Mouse (Mus musculus): ENCODE measurements around the gene Il1rl1. TPM values are rescaled to one million over a fixed set of nuclear protein-coding genes. Genes with fewer than 3 reads are reported as not detected.
A peak's percentile ranks its signal among the peaks of the same experiment; 100 is the strongest.

The Il1rl1 gene
- total and polyA plus RNA-seq, 3 experiments = 44.4 to 68.4 TPM; not detected in 1

DNA sequence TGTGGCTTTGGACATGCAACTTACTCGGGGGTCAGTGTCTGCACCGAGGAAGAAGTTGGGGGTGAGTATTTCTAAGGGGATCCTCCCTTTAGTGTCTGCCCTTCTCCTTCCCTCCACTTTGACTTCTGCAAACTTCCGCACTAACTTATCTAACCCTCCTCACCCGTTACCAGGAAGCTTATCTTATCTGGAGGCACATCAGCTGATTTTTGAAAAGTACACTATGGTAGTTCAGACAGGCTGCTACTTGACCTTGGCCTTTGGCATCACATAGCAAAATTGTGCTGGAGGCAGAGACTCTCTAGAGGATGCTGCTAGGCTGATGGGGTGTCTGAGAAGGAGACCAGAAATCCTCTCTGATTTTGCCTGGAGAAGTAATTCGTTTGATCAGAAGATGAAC, 10.9 kb upstream of the Il1rl1 start (continued):
- TF ChIP-seq HCFC1 (IDR thresholded peaks at IDR 0.05; ENCODE audit: low read depth, low read length) (no peak), KAT2A (conservative IDR thresholded peaks at IDR 0.05; ENCODE audit: low read depth, low read length) (no peak), ELF1 (IDR thresholded peaks at IDR 0.05; ENCODE audit: low read depth, low read length) (peak; percentile 67; the same call in 1 of the 2 replicates), CTCF (IDR thresholded peaks at IDR 0.05 in 2 of 3, conservative IDR thresholded peaks at IDR 0.05 in 1 of 3; ENCODE audit: control insufficient read depth in 1 of 3, insufficient read depth in 1 of 3, low read depth in 2 of 3, low read length in 3 of 3, poor library complexity in 1 of 3, severe bottlenecking in 1 of 3) (no peak), SIN3A (IDR thresholded peaks at IDR 0.05; ENCODE audit: low read length) (peak; percentile 75), POLR2AphosphoS2 (IDR thresholded peaks at IDR 0.05; ENCODE audit: low read length) (no peak), MXI1 (IDR thresholded peaks at IDR 0.05; ENCODE audit: low read depth, low read length) (no peak), TCF12 (IDR thresholded peaks at IDR 0.05; ENCODE audit: low read depth, low read length) (peak; percentile 94)

DNA sequence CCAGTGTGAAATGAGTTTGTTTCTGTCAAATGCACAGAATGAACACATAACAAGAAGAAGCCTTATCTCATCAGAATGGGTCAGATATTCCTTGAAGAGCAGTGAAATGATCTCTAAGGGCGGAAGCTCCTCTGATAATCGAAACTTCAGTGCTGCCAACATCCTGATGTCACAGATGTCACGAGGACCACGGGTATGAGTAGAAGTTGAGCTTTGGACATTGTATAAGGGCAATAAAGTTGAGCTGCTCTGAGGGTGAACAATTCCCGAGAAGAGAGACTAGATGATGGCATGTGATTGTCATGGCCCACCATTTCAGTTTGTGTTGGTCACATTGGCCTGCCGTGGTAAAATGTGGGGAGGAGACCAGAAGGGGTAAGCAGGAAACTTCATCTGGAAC, 5.5 kb upstream of the Il1rl1 start:
- Histone ChIP-seq H3K9ac (ENCODE audit: control insufficient read depth, low read depth, low read length, poor library complexity, severe bottlenecking) (no peak overlapping the region), H3K4me3 (ENCODE audit: control insufficient read depth in 1 of 2, insufficient read depth in 1 of 2, low read depth in 2 of 2, low read length in 2 of 2) (no peak overlapping the region), H3K27ac (ENCODE audit: control insufficient read depth, low read depth, low read length) (peak overlapping the region; percentile 16; the same call in 1 of the 2 replicates), H3K79me2 (ENCODE audit: control insufficient read depth, insufficient read depth, low read length, poor library complexity) (no peaks in the 10 kb centered on the region), H3K27me3 (ENCODE audit: control insufficient read depth in 1 of 2, insufficient read depth in 2 of 2, low read length in 2 of 2) (no peaks in the 10 kb centered on the region), H3K9me3 (replicated peaks; ENCODE audit: insufficient read depth, low read length) (no peaks in the 10 kb centered on the region), H3K36me3 (ENCODE audit: control insufficient read depth in 1 of 2, insufficient read depth in 2 of 2, low read length in 2 of 2) (peaks cover 0 to 36% of the 10 kb centered on the region in 2 experiments; a peak in 2 of 4 replicates), H3K4me1 (ENCODE audit: control insufficient read depth in 1 of 2, insufficient read depth in 2 of 2, low read length in 2 of 2) (peaks cover 20 to 25% of the 10 kb centered on the region in 2 experiments)
- TF ChIP-seq CHD2 (IDR thresholded peaks at IDR 0.05; ENCODE audit: low read length) (no peak), USF1 (IDR thresholded peaks at IDR 0.05; ENCODE audit: low read depth, low read length) (0 out of 2 replicates have a peak, but pooled peaks have one; percentile 15), CHD1 (IDR thresholded peaks at IDR 0.05; ENCODE audit: low read depth, low read length) (no peak), TBP (IDR thresholded peaks at IDR 0.05; ENCODE audit: low read depth, low read length) (no peak), TCF12 (IDR thresholded peaks at IDR 0.05; ENCODE audit: low read depth, low read length) (0 out of 2 replicates have a peak, but pooled peaks have one; percentile 24), POLR2AphosphoS2 (IDR thresholded peaks at IDR 0.05; ENCODE audit: low read length) (no peak), BHLHE40 (IDR thresholded peaks at IDR 0.05; ENCODE audit: borderline replicate concordance, low read depth, low read length) (no peak), GATA1 (IDR thresholded peaks at IDR 0.05; ENCODE audit: low read depth, low read length) (peak; percentile 39; the same call in 1 of the 2 replicates), EP300 (IDR thresholded peaks at IDR 0.05; ENCODE audit: low read depth in 1 of 2, low read length in 2 of 2) (peak in 1 of 2 experiments; percentile 12; a peak in 1 of 4 replicates), ZMIZ1 (IDR thresholded peaks at IDR 0.05; ENCODE audit: low read depth, low read length) (no peak), MAFK (IDR thresholded peaks at IDR 0.05; ENCODE audit: borderline replicate concordance, low read depth, low read length) (no peak), MAZ (IDR thresholded peaks at IDR 0.05; ENCODE audit: low read depth, low read length) (no peak), RAD21 (IDR thresholded peaks at IDR 0.05; ENCODE audit: low read depth, low read length) (no peak), MEF2A (IDR thresholded peaks at IDR 0.05; ENCODE audit: extremely low read depth, insufficient replicate concordance, low read depth, low read length, poor library complexity, severe bottlenecking) (no peak), JUND (IDR thresholded peaks at IDR 0.05; ENCODE audit: low read depth, low read length) (no peak), ZNF384 (IDR thresholded peaks at IDR 0.05; ENCODE audit: low read depth, low read length) (no peak)
- DNase-seq (ENCODE audit: low read depth, low spot score) = no peak

Measured in MEL (cell line).